Mouse (Mus musculus) lung, adult 2 months (tissue): ENCODE measurements at regions not wholly inside any gene's neighbourhood (a gene's known extent, or its start where the extent isn't known, plus 50 kb on each side); places are given as distances from the start of the nearest gene placed in this dataset.

Source experiments
- DNase-seq: peaks from one replicate; pipeline ENCODE4 v3.0.0; 2022
- H3K4me1 ChIP-seq: fragments of 200-500 bp; 2 replicates; pipeline ENCODE4 v1.6.1; 2011; ENCODE audit warnings: low read length; ENCODE audit not compliant: control insufficient read depth, insufficient read depth
- H3K4me3 ChIP-seq: fragments of 200-500 bp; replicated peaks from 2 replicates; pipeline ENCODE3; 2011; ENCODE audit warnings: low read depth, mild to moderate bottlenecking, control low read depth, low read length; ENCODE audit errors: extremely low read depth
- CTCF ChIP-seq: fragments of 200-500 bp; IDR thresholded peaks from 2 replicates; pipeline ENCODE4 v1.5.1; 2011; ENCODE audit warnings: mild to moderate bottlenecking, low read length, control low read depth; ENCODE audit not compliant: insufficient read depth
- POLR2A ChIP-seq: fragments of 200-500 bp; IDR thresholded peaks from 2 replicates; pipeline ENCODE4 v1.6.1; 2011; ENCODE audit warnings: low read depth, mild to moderate bottlenecking, control low read depth, low read length, borderline replicate concordance; ENCODE audit errors: extremely low read depth
- WGBS: fragments of 180-500 bp; shearing (Covaris S2); methylation state at CpG from one replicate; pipeline ENCODE4 v1.1.7; 2018; 5-methylcytosine and 5-hydroxymethylcytosine counted together

- H3K4me1 ChIP-seq = no peaks in the 10 kb centered on the region
- H3K4me3 ChIP-seq = no peak overlapping the region
- WGBS = 73% methylated on average over 12 of the region's 12 CpGs
- no peak for DNase-seq
- TF ChIP-seq POLR2A = no peak
- no peak for TF ChIP-seq CTCF
These were observed 112.9 kb upstream of the 1700012A03Rik start for GRCm38 (mm10) chr6:31937146-31937545.

GRCm38 (mm10) chr6:31934826-31935225 is 115.2 kb upstream of the 1700012A03Rik start:
- Histone ChIP-seq H3K4me1 (no peaks in the 10 kb centered on the region), H3K4me3 (no peak overlapping the region)
- TF ChIP-seq POLR2A = no peak
- TF ChIP-seq CTCF = no peak
- no peak for DNase-seq
- WGBS = 81% methylated on average over 10 of the region's 10 CpGs

DNA sequence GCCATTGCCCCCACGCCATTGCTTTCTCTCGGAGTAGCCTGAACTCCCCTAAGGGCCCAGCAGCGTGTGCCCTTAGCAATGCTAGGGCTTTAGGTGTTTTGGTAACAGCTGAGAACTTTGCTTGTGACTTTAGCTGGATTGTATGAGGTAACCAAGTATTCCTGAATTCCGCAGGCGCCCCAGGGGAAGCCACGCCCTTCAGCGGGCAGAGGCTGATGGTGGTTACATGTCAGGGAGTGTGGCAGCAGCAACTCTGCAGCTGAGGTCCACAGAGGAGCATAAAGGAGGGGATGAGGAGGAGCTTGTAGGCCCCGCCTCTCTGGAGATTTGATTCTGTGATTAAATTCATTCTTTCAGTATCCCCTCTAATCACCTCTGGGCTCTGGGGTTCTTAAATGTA is 116.1 kb upstream of the 1700012A03Rik start:
- 78% methylated on average over 8 of the region's 8 CpGs for WGBS
- no peak for TF ChIP-seq POLR2A
- TF ChIP-seq CTCF = no peak
- no peak overlapping the region for H3K4me3 ChIP-seq
- no peak for DNase-seq
- no peaks in the 10 kb centered on the region for H3K4me1 ChIP-seq

DNA sequence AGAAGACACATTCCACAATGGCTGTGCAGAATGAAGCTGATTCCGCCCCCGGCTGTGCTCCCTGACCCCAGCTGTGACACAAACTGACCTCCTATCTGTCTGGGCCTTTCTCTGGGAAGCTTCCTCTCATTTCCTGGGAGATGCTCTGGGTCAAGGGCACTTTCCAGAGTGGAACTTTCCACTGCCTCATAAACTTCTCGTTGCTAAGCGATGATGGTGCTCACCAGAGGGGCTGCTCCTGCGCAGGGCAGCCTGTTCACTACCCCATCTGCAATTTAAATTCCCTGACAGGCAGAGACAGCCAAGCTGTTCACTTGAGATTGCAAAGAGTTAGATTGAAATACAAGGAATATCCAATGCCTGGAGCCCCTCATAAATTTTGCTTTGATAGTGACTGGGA is 116.7 kb upstream of the 1700012A03Rik start:
- H3K4me1 ChIP-seq = no peaks in the 10 kb centered on the region
- DNase-seq = no peak
- WGBS = 64% methylated on average over 5 of the region's 5 CpGs
- H3K4me3 ChIP-seq = no peak overlapping the region
- TF ChIP-seq POLR2A (no peak), CTCF (no peak)

DNA sequence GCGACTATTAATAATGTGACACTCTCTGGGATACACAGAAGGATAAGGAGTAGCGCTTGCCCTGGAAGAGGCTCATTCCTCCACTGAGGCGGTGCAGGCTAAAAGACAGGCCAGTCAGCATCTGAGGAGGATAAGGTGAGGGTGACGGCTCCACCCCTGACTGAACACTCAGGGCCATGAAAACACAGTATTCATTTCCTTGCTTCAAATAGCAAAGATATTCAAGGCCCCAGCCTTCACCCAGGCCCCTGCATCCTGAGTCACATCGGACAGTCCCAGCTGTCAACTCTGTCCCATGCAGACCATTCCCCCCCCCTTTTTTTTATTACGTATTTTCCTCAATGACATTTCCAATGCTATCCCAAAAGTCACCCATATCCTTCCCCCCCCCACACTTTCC is 118.9 kb upstream of the 1700012A03Rik start:
- no peak overlapping the region for H3K4me3 ChIP-seq
- DNase-seq = no peak
- no peaks in the 10 kb centered on the region for H3K4me1 ChIP-seq
- TF ChIP-seq POLR2A (no peak), CTCF (no peak)
- 81% methylated on average over 6 of the region's 6 CpGs for WGBS

GRCm38 (mm10) chr6:31929165-31929564 is 120.9 kb upstream of the 1700012A03Rik start:
- TF ChIP-seq POLR2A = no peak
- no peak for TF ChIP-seq CTCF
- DNase-seq = no peak
- Histone ChIP-seq H3K4me3 (no peak overlapping the region), H3K4me1 (no peaks in the 10 kb centered on the region)
- 75% methylated on average over 2 of the region's 2 CpGs for WGBS

DNA sequence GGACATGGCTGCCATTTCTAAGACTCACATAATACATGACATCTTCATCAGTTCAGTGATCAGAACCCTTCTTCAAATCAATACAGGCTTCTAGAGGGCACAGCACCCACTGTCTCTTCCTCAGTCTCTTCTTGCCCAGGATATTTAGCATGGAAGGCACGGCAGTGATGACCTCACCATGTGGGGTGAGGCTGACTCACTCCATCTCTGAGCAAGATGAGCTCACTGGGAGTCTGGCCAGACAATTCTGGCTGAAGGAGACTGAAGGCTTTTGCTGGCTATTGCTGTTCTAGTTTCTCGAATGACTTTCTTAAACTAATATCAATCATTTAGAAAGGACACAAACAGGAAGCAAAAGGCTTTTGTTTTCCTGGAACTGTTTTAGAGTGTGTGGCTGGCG is 122.9 kb upstream of the 1700012A03Rik start:
- no peak overlapping the region for H3K4me3 ChIP-seq
- WGBS = 31% methylated on average over 3 of the region's 3 CpGs
- TF ChIP-seq CTCF = no peak
- no peak for TF ChIP-seq POLR2A
- DNase-seq = no peak
- H3K4me1 ChIP-seq = no peaks in the 10 kb centered on the region

DNA sequence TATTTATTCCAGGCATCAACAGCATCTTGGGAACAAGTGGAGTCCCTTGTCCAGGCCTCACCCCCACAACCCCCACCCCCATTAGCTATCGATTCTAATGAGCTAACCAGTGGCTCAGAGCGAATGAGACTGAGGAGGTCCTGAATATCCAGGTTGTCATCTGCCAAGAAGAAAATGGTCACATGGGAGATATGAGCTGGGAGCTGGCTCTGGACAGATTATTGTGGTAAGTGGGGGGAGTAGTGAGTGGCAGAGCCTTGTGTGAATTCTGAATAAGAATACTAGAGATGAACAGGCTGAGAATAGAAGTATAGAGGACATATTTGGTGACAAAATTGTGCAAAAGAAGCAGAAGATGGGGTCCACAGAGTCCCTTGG is 125.4 kb upstream of the 1700012A03Rik start:
- no peak for DNase-seq
- no peak for TF ChIP-seq CTCF
- TF ChIP-seq POLR2A = no peak
- Histone ChIP-seq H3K4me3 (no peak overlapping the region), H3K4me1 (no peaks in the 10 kb centered on the region)
- WGBS = 73% methylated on average over 2 of the region's 2 CpGs

DNA sequence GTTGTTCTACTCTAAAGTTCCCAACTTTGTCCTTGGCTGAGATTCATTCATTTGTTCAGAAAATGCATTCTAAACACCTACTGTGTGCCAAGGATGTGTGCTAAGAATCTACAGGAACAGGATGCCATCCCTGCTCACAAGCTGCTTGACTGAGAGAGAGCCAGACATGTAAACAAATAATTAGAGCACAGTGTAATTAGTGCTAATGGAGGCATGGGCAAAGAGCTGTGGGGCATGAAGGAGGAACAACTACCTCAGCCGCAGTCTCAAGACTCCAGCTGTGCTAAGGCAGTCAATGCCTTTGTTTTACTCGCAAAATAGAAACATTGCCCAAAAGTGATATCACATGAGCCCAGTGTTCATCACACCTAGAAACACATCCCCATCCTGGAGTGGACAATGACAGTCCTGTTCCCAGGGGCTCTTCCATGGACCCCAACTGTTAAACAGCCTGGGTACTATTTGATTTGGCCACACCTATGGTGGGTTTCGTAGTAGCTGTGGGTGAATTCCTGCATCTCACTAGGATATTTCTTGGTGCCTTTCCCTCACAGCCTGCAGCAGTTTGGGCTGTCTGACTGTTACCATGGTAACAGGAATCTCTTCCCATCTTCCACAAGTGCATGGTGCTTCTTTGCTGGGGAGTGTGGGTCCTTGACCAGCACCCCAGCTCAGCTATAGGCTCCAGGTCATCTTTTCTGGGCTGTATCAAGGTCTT is 125.9 kb upstream of the 1700012A03Rik start:
- DNase-seq = no peak
- 74% methylated on average over 3 of the region's 3 CpGs for WGBS
- H3K4me3 ChIP-seq = no peak overlapping the region
- TF ChIP-seq POLR2A (no peak), CTCF (no peak)
- H3K4me1 ChIP-seq = no peaks in the 10 kb centered on the region

- 84% methylated on average over 9 of the region's 9 CpGs for WGBS
- Histone ChIP-seq H3K4me3 (no peak overlapping the region), H3K4me1 (no peaks in the 10 kb centered on the region)
- no peak for DNase-seq
- TF ChIP-seq POLR2A (no peak), CTCF (no peak)
These were observed 128.4 kb upstream of the 1700012A03Rik start for GRCm38 (mm10) chr6:31921561-31922152.
